Mouse (Mus musculus) spleen, postnatal 36 days (tissue): ENCODE data around the gene Vmo1.
"Not testable (repeated sequence)": the region's sequence is repeated elsewhere in the genome, so short reads cannot be mapped to it uniquely, and the experiment has no call there.

Source experiments
- DNase-seq, 2 experiments: peaks; one replicate each; pipeline ENCODE4 v3.0.0; 2022; ENCODE audit warnings: low spot score in 2 of 2, mixed read lengths in 1 of 2

Vmo1 gene

DNA sequence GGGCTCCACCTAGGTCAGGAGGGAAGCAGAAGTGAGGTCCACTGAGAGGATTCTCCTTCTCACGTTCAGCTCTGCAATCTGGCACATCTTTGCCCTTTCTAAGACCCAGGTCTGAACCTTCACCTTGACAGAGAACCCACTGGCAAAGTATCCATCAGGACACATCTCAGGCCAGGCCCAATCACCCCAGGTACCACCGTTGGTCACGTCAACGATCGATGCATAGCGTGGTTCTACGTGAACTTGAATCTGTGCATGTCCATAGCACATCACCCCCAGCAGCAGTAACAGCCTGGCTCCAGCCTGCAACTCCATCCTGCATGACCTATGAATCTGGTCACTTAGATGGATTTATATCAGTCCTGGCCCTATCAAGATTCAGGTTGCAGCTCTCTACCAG is at the start of gene Vmo1:
Gene Vmo1, minus strand, starts transcription at position 329 of the 400 bp plus-strand sequence.
- no peak for DNase-seq

- peak in 1 of 2 experiments; percentile 27 for DNase-seq
These were observed 49.3 kb upstream of the Vmo1 start for GRCm38 (mm10) chr11:70563470-70564275.

DNA sequence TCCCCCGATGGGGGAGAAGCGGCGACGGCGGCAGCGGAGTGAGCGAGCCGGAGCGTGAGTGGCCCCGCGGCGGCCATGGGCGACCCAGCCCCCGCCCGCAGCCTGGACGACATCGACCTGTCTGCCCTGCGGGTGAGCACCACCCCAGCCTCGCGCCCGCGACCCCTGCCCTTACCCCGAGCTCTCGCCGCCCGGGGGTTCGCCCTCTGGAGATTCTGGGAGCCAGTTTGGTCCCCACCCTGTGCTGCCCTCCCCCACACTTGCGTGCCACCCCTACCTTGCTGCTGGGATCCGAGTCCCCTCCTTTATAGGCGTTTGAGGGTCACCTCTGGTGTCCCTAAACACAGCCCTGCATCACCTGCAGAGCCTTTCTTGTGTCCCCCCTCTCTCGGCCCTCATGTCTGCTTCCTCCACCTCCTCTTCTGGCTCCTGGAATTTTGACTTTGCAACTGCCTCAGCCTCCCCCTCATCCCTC is 48.6 kb upstream of the Vmo1 start:
- no peak for DNase-seq

DNA sequence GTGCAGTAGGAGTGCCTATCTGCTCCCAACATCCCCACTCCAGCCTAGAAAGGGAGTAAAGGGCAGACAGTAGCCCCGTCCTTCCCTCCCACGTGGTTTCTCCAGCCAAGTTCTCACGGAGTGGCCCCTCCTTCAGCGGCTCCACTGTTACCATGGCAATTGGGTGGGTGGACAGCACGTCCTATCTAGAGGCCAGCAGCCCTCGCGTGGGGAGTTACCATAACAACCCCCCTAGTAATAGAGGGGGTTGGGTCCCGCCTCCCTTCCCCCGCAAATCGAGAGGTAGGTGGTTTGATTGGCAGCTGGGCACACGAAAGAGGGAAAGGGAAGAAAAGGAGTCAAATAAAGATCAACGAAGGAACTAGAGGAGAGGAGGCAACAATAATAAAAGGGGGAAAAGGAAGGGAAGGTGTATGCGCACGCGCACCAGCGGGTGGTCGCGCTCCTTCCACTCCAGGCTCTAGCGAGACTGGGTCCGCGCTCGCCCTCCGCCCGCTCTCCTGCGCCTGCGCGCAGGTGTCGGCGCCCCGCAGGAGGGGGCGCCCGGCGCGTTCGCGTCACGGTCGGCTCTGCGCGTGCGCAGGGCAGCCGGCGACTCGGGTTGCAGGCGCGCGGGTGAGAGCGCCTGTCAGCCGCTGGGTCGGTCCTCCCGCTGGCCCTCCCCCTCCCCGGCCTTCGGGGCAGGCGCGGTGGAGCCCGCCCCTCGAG is 48.0 kb upstream of the Vmo1 start, which contains the start of gene Mink1:
Gene Mink1, plus strand, starts transcription at position 595 of the 708 bp plus-strand sequence.
- DNase-seq, result peak; percentile 86 to 87

DNA sequence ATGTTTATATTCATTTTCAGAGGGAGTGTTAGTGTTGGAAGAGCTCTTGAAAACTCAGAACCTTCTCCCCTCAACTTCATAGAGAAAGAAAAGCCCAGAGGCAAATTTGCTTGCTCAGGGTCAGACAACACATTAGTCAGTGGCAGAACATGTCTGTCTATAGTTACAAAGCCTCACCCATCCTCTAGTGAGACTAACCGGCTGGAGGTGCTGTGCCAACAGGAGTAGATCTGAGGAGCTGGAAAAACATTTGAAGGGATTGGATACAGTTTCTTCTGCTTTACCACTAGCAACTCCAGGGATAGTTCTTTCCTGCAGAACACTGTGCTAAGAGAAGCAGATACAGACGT is 47.5 kb upstream of the Vmo1 start:
- DNase-seq, result no peak

- no peak for DNase-seq
These were observed 43.1 kb upstream of the Vmo1 start for GRCm38 (mm10) chr11:70557545-70557944.

DNA sequence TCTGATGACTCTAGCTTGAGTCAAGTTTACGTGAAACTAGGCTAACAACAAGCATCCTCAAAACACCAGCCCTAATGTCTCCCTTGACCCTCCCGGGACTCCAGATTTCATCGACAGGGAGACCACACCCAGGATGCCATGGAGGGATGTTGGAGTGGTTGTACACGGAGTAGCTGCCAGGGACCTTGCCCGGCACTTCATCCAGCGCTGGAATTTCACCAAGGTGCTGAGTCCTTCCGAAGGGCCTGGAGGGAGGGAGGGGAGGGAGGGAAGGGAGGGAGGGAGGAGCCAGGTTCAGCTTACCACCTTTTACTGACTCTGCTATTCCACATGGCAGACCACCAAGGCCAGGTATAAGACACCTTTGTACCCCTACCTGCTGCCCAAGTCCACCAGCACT is 39.5 kb upstream of the Vmo1 start:
- no peak for DNase-seq

- DNase-seq, result no peak
These were observed 37.1 kb upstream of the Vmo1 start for GRCm38 (mm10) chr11:70551526-70551925.

GRCm38 (mm10) chr11:70544496-70544895 is 30.1 kb upstream of the Vmo1 start:
- no peak for DNase-seq

DNA sequence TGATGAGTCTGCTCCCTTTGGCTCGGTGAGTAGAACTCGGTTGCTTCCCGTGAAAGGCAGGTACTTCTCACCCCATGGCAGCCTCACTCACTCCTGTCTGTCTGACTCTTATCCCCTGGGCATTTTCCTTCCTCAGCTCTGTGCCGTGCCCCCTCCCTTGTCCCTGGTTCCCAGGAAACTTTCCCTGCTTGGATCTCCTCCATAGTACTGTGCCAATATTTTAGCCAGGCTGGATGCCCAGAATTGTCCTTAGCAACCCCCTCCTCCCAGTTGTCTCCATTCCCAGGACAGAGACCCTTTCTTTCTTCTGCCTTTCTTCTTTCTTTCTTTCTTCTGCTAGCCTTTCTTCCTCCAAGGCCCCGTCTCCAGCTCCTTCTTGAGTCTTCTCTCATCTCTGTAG is 27.0 kb upstream of the Vmo1 start:
- no peak for DNase-seq

- DNase-seq, result no peak
These were observed 26.5 kb upstream of the Vmo1 start for GRCm38 (mm10) chr11:70540928-70541327.

GRCm38 (mm10) chr11:70539877-70540587 is 25.6 kb upstream of the Vmo1 start, which contains the start of gene Pld2:
Gene Pld2 (plus strand): TSS chr11:70540064.
- peak; percentile 85 to 86 for DNase-seq

DNA sequence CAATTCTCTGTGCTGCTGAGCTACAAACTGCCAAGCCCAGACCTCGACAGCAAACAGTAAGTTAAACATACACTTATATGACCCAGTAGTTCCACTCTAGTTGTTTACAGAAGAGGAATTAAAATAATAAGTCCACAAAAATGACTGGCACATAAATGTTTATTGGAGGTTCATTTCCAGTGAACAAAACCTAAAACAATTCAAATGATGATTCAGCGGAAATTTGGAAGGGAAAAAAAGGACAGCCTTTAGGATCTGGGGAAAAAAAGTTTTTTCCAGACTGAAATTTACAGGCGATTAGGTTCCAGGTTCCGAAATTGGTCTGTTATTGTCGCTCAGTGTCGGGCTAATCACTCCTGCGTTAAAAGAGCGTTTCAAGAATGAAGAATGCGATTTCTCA is 25.0 kb upstream of the Vmo1 start:
- no peak for DNase-seq

DNA sequence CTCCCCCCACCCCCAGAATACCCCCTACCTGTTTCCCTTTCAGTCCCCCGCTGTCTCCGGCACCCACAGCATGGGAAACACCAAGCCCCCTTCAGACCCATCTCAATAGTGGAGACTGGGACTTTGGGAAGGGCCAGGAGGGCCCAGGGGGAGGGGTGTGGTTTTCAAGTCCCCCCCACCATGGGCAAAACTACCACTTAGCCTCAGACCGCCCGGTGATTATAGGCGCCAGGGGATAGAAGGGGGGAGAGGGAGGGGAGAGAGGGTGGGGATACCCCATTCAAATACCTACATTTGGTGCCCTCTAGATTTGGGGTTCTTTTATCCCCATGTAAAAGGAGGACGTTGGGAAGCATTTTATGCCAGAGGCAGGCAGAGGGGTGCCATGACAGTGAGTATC is 18.4 kb upstream of the Vmo1 start, which contains the start of gene Gm40193:
Gene Gm40193, minus strand, starts transcription at position 101 of the 400 bp plus-strand sequence.
- no peak for DNase-seq

- not testable (repeated sequence) for DNase-seq
These were observed 16.6 kb upstream of the Vmo1 start for GRCm38 (mm10) chr11:70531065-70531464.

GRCm38 (mm10) chr11:70528610-70529009 is 14.2 kb upstream of the Vmo1 start:
- no peak for DNase-seq

DNA sequence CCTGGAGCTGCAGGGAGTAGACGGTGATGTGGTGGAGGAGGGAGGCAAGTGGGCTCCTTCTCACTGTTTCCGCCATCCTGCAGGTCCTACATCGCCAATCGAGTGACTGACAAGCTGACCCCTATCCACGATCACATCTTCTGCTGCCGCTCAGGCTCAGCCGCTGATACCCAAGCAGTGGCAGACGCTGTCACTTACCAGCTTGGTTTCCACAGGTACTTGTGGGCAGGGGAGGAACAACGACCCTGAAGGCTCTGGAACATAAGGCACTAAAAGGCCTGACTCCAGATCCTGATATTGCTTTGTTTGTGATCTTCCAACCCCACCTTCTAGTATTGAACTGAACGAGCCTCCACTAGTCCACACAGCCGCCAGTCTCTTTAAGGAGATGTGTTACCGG is 11.8 kb upstream of the Vmo1 start:
- no peak for DNase-seq

GRCm38 (mm10) chr11:70525726-70526125 is 11.3 kb upstream of the Vmo1 start:
- DNase-seq, result no peak

- DNase-seq, result peak; percentile 94 to 96
These were observed 10.8 kb upstream of the Vmo1 start, which contains the start of gene Psmb6 for GRCm38 (mm10) chr11:70525184-70525678. Gene Psmb6 (plus strand): TSS chr11:70525367.

DNA sequence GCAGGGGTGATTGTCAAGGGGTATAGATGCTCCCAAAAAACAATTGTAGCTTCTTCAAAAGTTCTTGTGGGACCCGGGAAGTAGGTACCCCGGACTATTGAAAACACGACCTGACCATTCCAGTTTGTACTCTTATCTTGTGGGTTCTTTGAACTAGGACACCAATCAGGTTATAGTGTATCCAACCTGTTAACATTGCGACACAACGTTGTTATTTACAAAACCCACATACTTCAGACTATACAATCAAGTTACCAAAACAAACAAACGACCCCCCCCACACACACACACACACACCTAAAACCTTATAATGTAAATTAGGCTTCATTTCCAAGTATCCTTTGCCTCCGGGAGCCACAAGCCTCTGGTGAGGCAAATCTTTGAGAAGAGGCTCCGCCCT is 10.4 kb upstream of the Vmo1 start:
- DNase-seq, result no peak

DNA sequence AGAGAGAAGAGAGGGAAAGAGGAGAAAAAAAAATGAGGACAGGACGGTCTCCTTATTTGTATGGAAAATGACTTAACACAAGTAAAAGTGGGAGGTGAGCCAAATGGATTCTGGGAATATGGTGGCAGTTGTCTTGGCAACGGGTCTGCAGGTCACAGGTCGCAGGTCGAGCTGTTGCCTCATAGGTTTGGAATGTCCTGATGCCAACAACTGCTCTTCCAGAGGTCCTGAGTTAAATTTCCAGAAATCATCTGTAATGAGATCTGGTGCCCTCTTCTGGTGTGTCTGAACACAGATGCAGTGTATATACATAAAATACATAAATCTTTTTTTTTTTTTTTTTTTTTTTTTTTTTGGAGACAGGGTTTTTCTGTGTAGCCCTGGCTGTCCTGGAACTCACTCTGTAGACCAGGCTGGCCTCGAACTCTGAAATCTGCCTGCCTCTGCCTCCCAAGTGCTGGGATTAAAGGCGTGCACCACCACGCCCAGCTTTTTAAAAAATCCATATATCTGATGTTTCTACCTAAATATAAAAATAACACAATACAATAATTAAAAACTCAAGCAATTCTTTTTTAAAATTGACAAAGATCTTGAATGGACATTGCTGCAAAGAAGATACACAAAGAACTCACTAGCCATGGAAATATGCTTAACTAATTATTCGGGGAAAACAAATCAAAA is 9.0 kb upstream of the Vmo1 start:
- DNase-seq, result not testable (repeated sequence)
